Mouse (Mus musculus): Measurements from ENCODE around the gene Olfr1391. TPM values are rescaled to one million over a fixed set of nuclear protein-coding genes. Genes with fewer than 3 reads are reported as not detected.

Gene Olfr1391
- polyA plus RNA-seq, 1 experiment from 2014 or later = not detected

DNA sequence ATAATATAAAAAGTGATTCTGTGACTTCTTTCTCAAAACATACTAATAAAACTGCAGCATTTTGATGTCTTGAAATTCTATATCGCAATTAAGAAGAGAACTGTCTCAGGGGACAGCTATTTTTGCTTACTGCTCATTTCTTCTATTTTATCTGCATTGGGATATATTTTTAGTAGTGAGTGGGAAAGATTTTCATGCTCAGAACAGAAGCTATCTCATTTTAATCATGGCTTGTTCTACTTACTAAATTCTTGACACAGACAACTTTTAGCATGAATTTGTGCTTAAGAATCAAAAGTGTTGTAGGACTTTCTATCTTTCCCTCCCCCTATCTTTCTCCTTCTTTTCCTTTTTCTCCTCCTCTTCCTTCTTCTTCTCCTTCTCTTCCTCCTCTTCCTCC is 7.1 kb downstream of the Olfr1391 start:
- Histone ChIP-seq H3K27ac (ENCODE audit: low read depth, low read length) (no peak overlapping the region), H3K4me3 (ENCODE audit: low read depth, low read length) (no peak overlapping the region), H3K36me3 (ENCODE audit: control insufficient read depth, insufficient read depth, low read length) (no peaks in the 10 kb centered on the region), H3K9ac (ENCODE audit: low read depth, low read length) (no peak overlapping the region), H3K4me2 (no peak overlapping the region), H3K4me1 (ENCODE audit: control insufficient read depth, insufficient read depth, low read length) (no peaks in the 10 kb centered on the region), H3K9me3 (replicated peaks; ENCODE audit: control insufficient read depth, low read length) (no peaks in the 10 kb centered on the region), H3K27me3 (ENCODE audit: control insufficient read depth, insufficient read depth, low read length) (no peaks in the 10 kb centered on the region)
- no peak for ATAC-seq (replicated peaks; ENCODE audit: insufficient number of reproducible peaks, low FRiP score, low TSS enrichment)
- 70% methylated on average over 1 of the region's 1 CpGs for WGBS (ENCODE audit: insufficient replicate concordance)

- no peak within 1 kb of the TSS for H3K4me3 ChIP-seq (ENCODE audit: low read depth, low read length)
- WGBS (ENCODE audit: insufficient replicate concordance) = 77% methylated on average over 1 of the region's 1 CpGs
- H3K9ac ChIP-seq (ENCODE audit: low read depth, low read length) = no peak within 1 kb of the TSS
- ATAC-seq (replicated peaks; ENCODE audit: insufficient number of reproducible peaks, low FRiP score, low TSS enrichment) = no peak
- H3K27me3 ChIP-seq (ENCODE audit: control insufficient read depth, insufficient read depth, low read length) = no peaks in the 10 kb centered on the region
- no peak within 1 kb of the TSS for H3K27ac ChIP-seq (ENCODE audit: low read depth, low read length)
- H3K4me2 ChIP-seq = no peak within 1 kb of the TSS
- no peaks in the 10 kb centered on the region for H3K36me3 ChIP-seq (ENCODE audit: control insufficient read depth, insufficient read depth, low read length)
- no peaks in the 10 kb centered on the region for H3K4me1 ChIP-seq (ENCODE audit: control insufficient read depth, insufficient read depth, low read length)
- H3K9me3 ChIP-seq (replicated peaks; ENCODE audit: control insufficient read depth, low read length) = no peaks in the 10 kb centered on the region
These were observed 12.3 kb downstream of the Olfr1391 start, which contains the start of gene Olfr1390 for GRCm38 (mm10) chr11:49334888-49335287. TSS of gene Olfr1390 (plus strand) at chr11:49335188.

- no peaks in the 10 kb centered on the region for H3K27me3 ChIP-seq (ENCODE audit: control insufficient read depth, insufficient read depth, low read length)
- no peaks in the 10 kb centered on the region for H3K4me1 ChIP-seq (ENCODE audit: control insufficient read depth, insufficient read depth, low read length)
- no peak overlapping the region for H3K9ac ChIP-seq (ENCODE audit: low read depth, low read length)
- no peak overlapping the region for H3K27ac ChIP-seq (ENCODE audit: low read depth, low read length)
- ATAC-seq (replicated peaks; ENCODE audit: insufficient number of reproducible peaks, low FRiP score, low TSS enrichment) = no peak
- H3K4me3 ChIP-seq (ENCODE audit: low read depth, low read length) = no peak overlapping the region
- 0 out of 2 replicates have a peak, but pooled peaks cover 2% of the 10 kb centered on the region for H3K9me3 ChIP-seq (replicated peaks; ENCODE audit: control insufficient read depth, low read length)
- WGBS (ENCODE audit: insufficient replicate concordance) = 62% methylated on average over 4 of the region's 4 CpGs
- H3K4me2 ChIP-seq = no peak overlapping the region
- H3K36me3 ChIP-seq (ENCODE audit: control insufficient read depth, insufficient read depth, low read length) = no peaks in the 10 kb centered on the region
These were observed 14.7 kb downstream of the Olfr1391 start for GRCm38 (mm10) chr11:49337150-49337832.

Other genes with a start within 250 kb of the Olfr1391 start
- 0.58 and 0.96 TPM in 2 replicates for gene Ifi47, start 246.2 kb upstream of the Olfr1391 start, polyA plus RNA-seq (2014; fragmentation: Nextera tagmentation; extraction: Ambion mirVana)
- gene Olfr1396, start 207.9 kb upstream of the Olfr1391 start, polyA plus RNA-seq (2014; fragmentation: Nextera tagmentation; extraction: Ambion mirVana) = not detected in 2 replicates
- gene Olfr1395, start 180.5 kb upstream of the Olfr1391 start, polyA plus RNA-seq (2014; fragmentation: Nextera tagmentation; extraction: Ambion mirVana) = not detected in 2 replicates
- not detected in 2 replicates for gene Olfr1394, start 168.4 kb upstream of the Olfr1391 start, polyA plus RNA-seq (2014; fragmentation: Nextera tagmentation; extraction: Ambion mirVana)
- 0.39 and 0.49 TPM in 2 replicates for gene Btnl9, start 135.6 kb upstream of the Olfr1391 start, polyA plus RNA-seq (2014; fragmentation: Nextera tagmentation; extraction: Ambion mirVana)
- gene Zfp62, start 119.5 kb upstream of the Olfr1391 start, polyA plus RNA-seq (2014; fragmentation: Nextera tagmentation; extraction: Ambion mirVana) = 33.9 and 36.8 TPM in 2 replicates
- gene Mgat1, start 78.6 kb upstream of the Olfr1391 start, polyA plus RNA-seq (2014; fragmentation: Nextera tagmentation; extraction: Ambion mirVana) = 32.9 and 39.1 TPM in 2 replicates
- gene Olfr1393, start 44.4 kb upstream of the Olfr1391 start, polyA plus RNA-seq (2014; fragmentation: Nextera tagmentation; extraction: Ambion mirVana) = not detected in 2 replicates
- gene Olfr1392, start 37.5 kb upstream of the Olfr1391 start, polyA plus RNA-seq (2014; fragmentation: Nextera tagmentation; extraction: Ambion mirVana) = not detected in 2 replicates
- not detected in 2 replicates for gene Olfr10, start 18.0 kb upstream of the Olfr1391 start, polyA plus RNA-seq (2014; fragmentation: Nextera tagmentation; extraction: Ambion mirVana)
- not detected in 2 replicates for gene Olfr1390, start 12.4 kb downstream of the Olfr1391 start, polyA plus RNA-seq (2014; fragmentation: Nextera tagmentation; extraction: Ambion mirVana)
- gene Olfr1389, start 100.3 kb downstream of the Olfr1391 start, polyA plus RNA-seq (2014; fragmentation: Nextera tagmentation; extraction: Ambion mirVana) = not detected in 2 replicates
- gene Olfr1388, start 113.9 kb downstream of the Olfr1391 start, polyA plus RNA-seq (2014; fragmentation: Nextera tagmentation; extraction: Ambion mirVana) = 0.07 TPM in 1 of 2 replicates, not detected in the other
- not detected in 2 replicates for gene Olfr1387, start 132.6 kb downstream of the Olfr1391 start, polyA plus RNA-seq (2014; fragmentation: Nextera tagmentation; extraction: Ambion mirVana)
- not detected in 2 replicates for gene Olfr1386, start 142.3 kb downstream of the Olfr1391 start, polyA plus RNA-seq (2014; fragmentation: Nextera tagmentation; extraction: Ambion mirVana)
- not detected in 2 replicates for gene Olfr1385, start 166.3 kb downstream of the Olfr1391 start, polyA plus RNA-seq (2014; fragmentation: Nextera tagmentation; extraction: Ambion mirVana)
- gene Olfr1384, start 184.0 kb downstream of the Olfr1391 start, polyA plus RNA-seq (2014; fragmentation: Nextera tagmentation; extraction: Ambion mirVana) = not detected in 2 replicates
- not detected in 2 replicates for gene Olfr1383, start 196.9 kb downstream of the Olfr1391 start, polyA plus RNA-seq (2014; fragmentation: Nextera tagmentation; extraction: Ambion mirVana)
- gene Olfr1382, start 205.5 kb downstream of the Olfr1391 start, polyA plus RNA-seq (2014; fragmentation: Nextera tagmentation; extraction: Ambion mirVana) = not detected in 2 replicates
- gene Olfr1381, start 220.7 kb downstream of the Olfr1391 start, polyA plus RNA-seq (2014; fragmentation: Nextera tagmentation; extraction: Ambion mirVana) = not detected in 2 replicates
- gene Olfr1380, start 234.1 kb downstream of the Olfr1391 start, polyA plus RNA-seq (2014; fragmentation: Nextera tagmentation; extraction: Ambion mirVana) = not detected in 2 replicates

Data from heart, embryonic 11.5 days (tissue).